Mouse (Mus musculus): ENCODE results near the gene Hspa12b. TPM values are rescaled to one million over a fixed set of nuclear protein-coding genes. Genes with fewer than 3 reads are reported as not detected.

Gene Hspa12b
- polyA plus RNA-seq, 1 experiment from 2014 or later, result 18.1 TPM

- 1% methylated on average over 14 of the region's 14 CpGs for WGBS
Measured at GRCm38 (mm10) chr2:131186343-131186742, 59.3 kb downstream of the Hspa12b start.

GRCm38 (mm10) chr2:131186771-131187601, 59.9 kb downstream of the Hspa12b start, which contains the start of the genes Cdc25b and Spef1:
Gene Cdc25b, plus strand, starts transcription at chr2:131186949.
Gene Spef1, minus strand, starts transcription at chr2:131187282.
- peak; percentile 91 for ATAC-seq (ENCODE audit: insufficient number of reproducible peaks, low FRiP score, low TSS enrichment, low read depth)
- H3K4me1 ChIP-seq, result peaks cover 40% of the 10 kb centered on the region

More at GRCm38 (mm10) chr2:131186343-131186742, 59.3 kb downstream of the Hspa12b start:
- Histone ChIP-seq H3K9ac (peak overlapping the region; percentile 63), H3K27ac (replicated peaks) (peak overlapping the region; percentile 65), H3K4me1 (peaks cover 40% of the 10 kb centered on the region), H3K27me3 (no peaks in the 10 kb centered on the region), H3K4me2 (replicated peaks) (peak overlapping the region; percentile 92), H3K4me3 (replicated peaks) (peak overlapping the region; percentile 70), H3K36me3 (peaks cover 9% of the 10 kb centered on the region; the same call in 1 of the 2 replicates), H3K9me3 (replicated peaks) (no peaks in the 10 kb centered on the region)
- no peak for ATAC-seq (ENCODE audit: insufficient number of reproducible peaks, low FRiP score, low TSS enrichment, low read depth)

DNA sequence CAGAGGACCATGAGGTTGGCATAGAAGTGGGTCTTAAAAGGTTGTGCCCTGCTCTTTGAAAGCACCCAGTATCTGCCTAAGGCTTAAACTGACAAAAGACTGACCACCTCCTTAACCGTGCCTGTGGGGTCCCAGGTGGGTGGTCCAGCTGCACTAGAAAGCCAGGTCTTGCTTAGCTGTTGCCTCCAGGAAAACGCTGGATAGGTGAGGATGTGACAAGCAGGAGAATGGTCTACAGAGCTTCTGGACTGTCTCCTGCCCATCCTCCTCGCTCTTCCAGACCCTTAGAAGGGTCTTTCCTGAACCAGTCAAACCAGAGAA, 60.5 kb downstream of the Hspa12b start:
- Histone ChIP-seq H3K4me2 (replicated peaks) (peak overlapping the region; percentile 92), H3K4me1 (peaks cover 40% of the 10 kb centered on the region), H3K27me3 (no peaks in the 10 kb centered on the region), H3K4me3 (replicated peaks) (peak overlapping the region; percentile 70), H3K9me3 (replicated peaks) (no peaks in the 10 kb centered on the region), H3K36me3 (peaks cover 20% of the 10 kb centered on the region; the same call in 1 of the 2 replicates), H3K27ac (replicated peaks) (no peak overlapping the region), H3K9ac (peak overlapping the region; percentile 63)
- ATAC-seq (ENCODE audit: insufficient number of reproducible peaks, low FRiP score, low TSS enrichment, low read depth), result no peak
- 25% methylated on average over 3 of the region's 3 CpGs for WGBS

More at GRCm38 (mm10) chr2:131186771-131187601, 59.9 kb downstream of the Hspa12b start, which contains the start of the genes Cdc25b and Spef1:
- no peaks in the 10 kb centered on the region for H3K9me3 ChIP-seq (replicated peaks)
- H3K4me3 ChIP-seq (replicated peaks), result peak within 1 kb of the TSS; percentile 70
- H3K27me3 ChIP-seq, result no peaks in the 10 kb centered on the region
- H3K27ac ChIP-seq (replicated peaks), result peak within 1 kb of the TSS; percentile 78
- peaks cover 15% of the 10 kb centered on the region; the same call in 1 of the 2 replicates for H3K36me3 ChIP-seq
- H3K4me2 ChIP-seq (replicated peaks), result peak within 1 kb of the TSS; percentile 92
- under 1% methylated on average over 43 of the region's 43 CpGs for WGBS
- peak within 1 kb of the TSS; percentile 63 for H3K9ac ChIP-seq

GRCm38 (mm10) chr2:131188311-131188710, 61.2 kb downstream of the Hspa12b start:
- Histone ChIP-seq H3K27me3 (no peaks in the 10 kb centered on the region), H3K4me2 (replicated peaks) (peak overlapping the region; percentile 92; the same call in 1 of the 2 replicates), H3K9ac (no peak overlapping the region), H3K27ac (replicated peaks) (no peak overlapping the region), H3K4me1 (peaks cover 40% of the 10 kb centered on the region), H3K9me3 (replicated peaks) (no peaks in the 10 kb centered on the region), H3K36me3 (peaks cover 27% of the 10 kb centered on the region), H3K4me3 (replicated peaks) (no peak overlapping the region)
- no peak for ATAC-seq (ENCODE audit: insufficient number of reproducible peaks, low FRiP score, low TSS enrichment, low read depth)
- WGBS, result 91% methylated on average over 5 of the region's 5 CpGs

DNA sequence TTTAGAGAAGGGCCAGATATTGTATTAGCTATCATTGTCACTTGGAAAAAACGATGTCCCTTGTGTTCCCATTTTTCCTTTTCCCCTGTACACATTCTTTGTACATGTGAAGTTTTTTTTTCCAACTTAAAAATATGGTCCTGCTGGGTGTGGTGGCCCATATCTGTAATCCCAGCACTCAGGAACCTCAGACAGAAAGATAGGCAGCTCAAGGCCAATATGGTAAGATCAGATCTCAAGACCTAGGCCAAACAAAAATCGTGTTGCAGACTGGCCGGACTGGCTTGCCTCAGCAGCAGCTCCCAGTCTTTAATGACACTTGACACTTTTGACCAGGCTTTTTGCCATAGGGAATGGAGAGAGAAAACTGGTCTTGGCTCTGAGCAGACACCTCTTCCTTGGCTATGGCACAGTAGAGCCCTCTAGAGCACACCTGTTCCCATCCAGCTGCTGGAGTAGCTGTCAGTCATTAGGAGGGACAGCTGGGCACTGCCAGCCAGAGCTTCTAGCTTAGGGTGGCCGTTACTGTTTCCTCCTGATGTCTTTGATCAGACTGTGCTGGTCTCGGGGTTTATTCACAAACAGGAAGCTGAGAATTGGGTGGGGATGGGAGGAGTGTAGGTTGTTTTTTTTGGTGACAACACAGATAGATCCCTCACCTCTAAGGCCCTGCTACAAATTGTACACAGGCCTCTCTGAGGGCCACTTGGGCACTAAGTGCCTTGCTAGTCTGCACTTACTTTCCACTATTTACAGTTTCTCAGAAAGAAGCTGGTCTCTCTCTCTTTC, 62.6 kb downstream of the Hspa12b start:
- H3K9me3 ChIP-seq (replicated peaks), result no peaks in the 10 kb centered on the region
- peak overlapping the region; percentile 3; the same call in 1 of the 2 replicates for H3K27ac ChIP-seq (replicated peaks)
- peaks cover 41% of the 10 kb centered on the region for H3K36me3 ChIP-seq
- ATAC-seq (ENCODE audit: insufficient number of reproducible peaks, low FRiP score, low TSS enrichment, low read depth), result no peak
- no peak overlapping the region for H3K4me3 ChIP-seq (replicated peaks)
- no peak overlapping the region for H3K9ac ChIP-seq
- H3K4me2 ChIP-seq (replicated peaks), result no peak overlapping the region
- 45% methylated on average over 5 of the region's 5 CpGs for WGBS
- H3K4me1 ChIP-seq, result peaks cover 40% of the 10 kb centered on the region
- H3K27me3 ChIP-seq, result no peaks in the 10 kb centered on the region

GRCm38 (mm10) chr2:131190344-131191004, 63.4 kb downstream of the Hspa12b start:
- WGBS, result 31% methylated on average over 10 of the region's 10 CpGs
- no peaks in the 10 kb centered on the region for H3K27me3 ChIP-seq
- H3K36me3 ChIP-seq, result peaks cover 48% of the 10 kb centered on the region
- no peak overlapping the region for H3K4me3 ChIP-seq (replicated peaks)
- peak overlapping the region; percentile 3; the same call in 1 of the 2 replicates for H3K27ac ChIP-seq (replicated peaks)
- no peak overlapping the region for H3K4me2 ChIP-seq (replicated peaks)
- ATAC-seq (ENCODE audit: insufficient number of reproducible peaks, low FRiP score, low TSS enrichment, low read depth), result no peak
- H3K4me1 ChIP-seq, result peaks cover 40% of the 10 kb centered on the region
- no peaks in the 10 kb centered on the region for H3K9me3 ChIP-seq (replicated peaks)
- no peak overlapping the region for H3K9ac ChIP-seq

GRCm38 (mm10) chr2:131191005-131191390, 63.9 kb downstream of the Hspa12b start:
- Histone ChIP-seq H3K27ac (replicated peaks) (no peak overlapping the region), H3K4me2 (replicated peaks) (no peak overlapping the region), H3K4me3 (replicated peaks) (no peak overlapping the region), H3K36me3 (peaks cover 51% of the 10 kb centered on the region), H3K4me1 (peaks cover 40% of the 10 kb centered on the region), H3K9me3 (replicated peaks) (no peaks in the 10 kb centered on the region), H3K9ac (no peak overlapping the region), H3K27me3 (no peaks in the 10 kb centered on the region)
- no peak for ATAC-seq (ENCODE audit: insufficient number of reproducible peaks, low FRiP score, low TSS enrichment, low read depth)
- 69% methylated on average over 7 of the region's 7 CpGs for WGBS

Other genes with a start within 250 kb of the Hspa12b start
- 35.7 and 36.7 TPM in 2 replicates for gene 4930402H24Rik, start 220.9 kb upstream of the Hspa12b start, polyA plus RNA-seq (2015; fragmentation: Nextera tagmentation; extraction: Ambion mirVana)
- 9.0 and 9.2 TPM in 2 replicates for gene Atrn, start 220.8 kb upstream of the Hspa12b start, polyA plus RNA-seq (2015; fragmentation: Nextera tagmentation; extraction: Ambion mirVana)
- 42.6 and 44.0 TPM in 2 replicates for gene Gfra4, start 84.2 kb upstream of the Hspa12b start, polyA plus RNA-seq (2015; fragmentation: Nextera tagmentation; extraction: Ambion mirVana)
- 75.8 and 79.0 TPM in 2 replicates for gene Adam33, start 63.5 kb upstream of the Hspa12b start, polyA plus RNA-seq (2015; fragmentation: Nextera tagmentation; extraction: Ambion mirVana)
- 0.68 TPM in 2 replicates for gene Siglec1, start 40.5 kb upstream of the Hspa12b start, polyA plus RNA-seq (2015; fragmentation: Nextera tagmentation; extraction: Ambion mirVana)
- not detected in 2 replicates for gene Gm11037, start 6.2 kb downstream of the Hspa12b start, polyA plus RNA-seq (2015; fragmentation: Nextera tagmentation; extraction: Ambion mirVana)
- 67.3 and 69.3 TPM in 2 replicates for gene 1700037H04Rik, start 32.8 kb downstream of the Hspa12b start, polyA plus RNA-seq (2015; fragmentation: Nextera tagmentation; extraction: Ambion mirVana)
- gene Cenpb, start 52.8 kb downstream of the Hspa12b start, polyA plus RNA-seq (2015; fragmentation: Nextera tagmentation; extraction: Ambion mirVana), result 13.3 and 14.6 TPM in 2 replicates
- 52.3 and 59.1 TPM in 2 replicates for gene Cdc25b, start 59.7 kb downstream of the Hspa12b start, polyA plus RNA-seq (2015; fragmentation: Nextera tagmentation; extraction: Ambion mirVana)
- 10.3 and 15.2 TPM in 2 replicates for gene Spef1, start 60.0 kb downstream of the Hspa12b start, polyA plus RNA-seq (2015; fragmentation: Nextera tagmentation; extraction: Ambion mirVana)
- gene Ap5s1, start 79.8 kb downstream of the Hspa12b start, polyA plus RNA-seq (2015; fragmentation: Nextera tagmentation; extraction: Ambion mirVana), result 27.9 and 28.0 TPM in 2 replicates
- gene Mavs, start 106.8 kb downstream of the Hspa12b start, polyA plus RNA-seq (2015; fragmentation: Nextera tagmentation; extraction: Ambion mirVana), result 21.7 and 25.1 TPM in 2 replicates
- gene Pank2, start 135.2 kb downstream of the Hspa12b start, polyA plus RNA-seq (2015; fragmentation: Nextera tagmentation; extraction: Ambion mirVana), result 34.7 and 39.1 TPM in 2 replicates
- 7.4 and 7.6 TPM in 2 replicates for gene Rnf24, start 225.6 kb downstream of the Hspa12b start, polyA plus RNA-seq (2015; fragmentation: Nextera tagmentation; extraction: Ambion mirVana)

Data from embryonic facial prominence, embryonic 15.5 days (tissue).